In the genomic region with DNA sequence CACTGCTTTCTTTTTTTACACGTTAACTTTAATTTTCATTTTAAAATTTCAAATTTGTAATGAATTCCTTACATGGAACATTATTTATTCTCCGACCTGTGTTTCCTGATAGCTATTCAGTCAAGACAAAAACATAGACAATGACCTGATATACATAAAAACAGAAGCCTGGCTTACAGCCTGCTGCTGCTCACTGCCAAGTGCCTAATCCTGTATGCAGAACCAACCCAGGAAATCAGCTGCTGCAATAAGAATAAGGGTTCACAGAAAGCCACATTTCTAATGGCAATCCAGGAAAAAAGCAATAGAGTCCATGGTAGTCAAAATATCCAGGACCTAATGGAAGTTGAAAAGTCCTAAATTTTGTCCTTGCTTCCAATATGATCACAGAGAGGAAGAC, we compare ENCODE assay signal across 16 mouse cellular contexts.
"Had no signal": no experiment of that assay in that cellular context is flagged by ENCODE, and none has a peak within 500 bp of the region (broad histone marks: within the 10 kb centered on the region; RNA-seq: fewer than 3 reads in every experiment).

No protein-coding gene starts in this region.

- H3K36me3 ChIP-seq: kidney, embryonic 15.5 days; limb, embryonic 12.5 days; liver, embryonic 13.5 days; lung, embryonic 15.5 days; stomach, embryonic 15.5 days had no signal

- H3K9me3 ChIP-seq: kidney, embryonic 15.5 days; limb, embryonic 12.5 days; liver, embryonic 13.5 days; lung, embryonic 15.5 days; megakaryocyte, embryonic 14.5 days; stomach, embryonic 15.5 days had no signal

- DNase-seq: kidney, adult 2 months; kidney, postnatal 14 days; liver; liver, embryonic 13.5 days; liver, postnatal 0 days; lung, postnatal 14 days; thymus, adult 2 months; thymus, postnatal 25 days had no signal

- ATAC-seq: liver, postnatal 0 days; midbrain, embryonic 16.5 days had no signal

- H3K4me2 ChIP-seq: kidney, embryonic 15.5 days; limb, embryonic 12.5 days; liver, embryonic 13.5 days; lung, embryonic 15.5 days; stomach, embryonic 15.5 days had no signal

- H3K27ac ChIP-seq: kidney, embryonic 15.5 days; left cerebral cortex, adult 2 months; limb, embryonic 12.5 days; liver, embryonic 13.5 days; lung, embryonic 15.5 days; macrophage; stomach, embryonic 15.5 days had no signal

- H3K9ac ChIP-seq: kidney, embryonic 15.5 days; limb, embryonic 12.5 days; liver, embryonic 13.5 days; liver, postnatal 0 days; lung, embryonic 15.5 days; stomach, embryonic 15.5 days had no signal

- H3K4me3 ChIP-seq: kidney, embryonic 15.5 days; left cerebral cortex, adult 2 months; limb, embryonic 12.5 days; liver, embryonic 13.5 days; lung, embryonic 15.5 days; megakaryocyte, embryonic 14.5 days; stomach, embryonic 15.5 days had no signal

- H3K4me1 ChIP-seq: kidney, embryonic 15.5 days; limb, embryonic 12.5 days; liver, embryonic 13.5 days; lung, embryonic 15.5 days; megakaryocyte, embryonic 14.5 days; stomach, embryonic 15.5 days had no signal

- H3K27me3 ChIP-seq: kidney, embryonic 15.5 days; limb, embryonic 12.5 days; liver, embryonic 13.5 days; lung, embryonic 15.5 days; megakaryocyte, embryonic 14.5 days; stomach, embryonic 15.5 days had no signal
